Mouse (Mus musculus) embryonic facial prominence, embryonic 14.5 days (tissue): ENCODE measurements at regions not wholly inside any gene's neighbourhood (a gene's known extent, or its start where the extent isn't known, plus 50 kb on each side); places are given as distances from the start of the nearest gene placed in this dataset.
"Not testable (repeated sequence)": the region's sequence is repeated elsewhere in the genome, so short reads cannot be mapped to it uniquely, and the experiment has no call there.

Experiments used
- ATAC-seq: fragments of 200-750 bp; cut with Nextera tagmentation; 2 replicates; pipeline ENCODE4 v1.8.0; 2017; ENCODE audit warnings: low read depth, moderate number of reproducible peaks, moderate TSS enrichment
- DNase-seq: peaks from one replicate; pipeline ENCODE4 v3.0.0-alpha.2; 2015; ENCODE audit warnings: low spot score
- H3K27ac ChIP-seq: fragments of 300-500 bp; sonication (generic); replicated peaks from 2 replicates; pipeline ENCODE4 v1.5.1; 2014; ENCODE audit warnings: low read depth, mild to moderate bottlenecking, low read length, moderate library complexity
- H3K27me3 ChIP-seq: fragments of 300-500 bp; sonication (generic); replicated peaks from 2 replicates; pipeline ENCODE4 v1.6.1; 2014; ENCODE audit warnings: low read length; ENCODE audit not compliant: control insufficient read depth, insufficient read depth
- H3K36me3 ChIP-seq: fragments of 300-500 bp; sonication (generic); 2 replicates; pipeline ENCODE4 v1.6.1; 2014; ENCODE audit warnings: low read length, mixed read lengths; ENCODE audit not compliant: control insufficient read depth, insufficient read depth
- H3K4me1 ChIP-seq: fragments of 300-500 bp; sonication (generic); 2 replicates; pipeline ENCODE4 v1.6.1; 2014; ENCODE audit warnings: antibody characterized with exemption, low read length; ENCODE audit not compliant: control insufficient read depth, insufficient read depth
- H3K4me2 ChIP-seq: fragments of 300-500 bp; sonication (generic); 2 replicates; pipeline ENCODE4 v1.6.1; 2014; ENCODE audit warnings: low read depth, mild to moderate bottlenecking, low read length, moderate library complexity, mixed read lengths
- H3K4me3 ChIP-seq: fragments of 300-500 bp; sonication (generic); 2 replicates; pipeline ENCODE4 v1.5.1; 2014; ENCODE audit warnings: low read depth, mild to moderate bottlenecking, low read length
- H3K9ac ChIP-seq: fragments of 300-500 bp; sonication (generic); 2 replicates; pipeline ENCODE4 v1.6.1; 2014; ENCODE audit warnings: low read depth, mild to moderate bottlenecking, low read length, moderate library complexity, mixed read lengths
- H3K9me3 ChIP-seq: fragments of 300-500 bp; sonication (generic); 2 replicates; pipeline ENCODE4 v1.6.1; 2016; ENCODE audit warnings: low read length; ENCODE audit not compliant: control insufficient read depth
- WGBS: fragments of 180-500 bp; shearing (Covaris S2); extraction: QIAGEN DNeasy Blood & Tissue Kit; methylation state at CpG from one replicate; pipeline ENCODE4 v1.1.7; 2014; 5-methylcytosine and 5-hydroxymethylcytosine counted together

DNA sequence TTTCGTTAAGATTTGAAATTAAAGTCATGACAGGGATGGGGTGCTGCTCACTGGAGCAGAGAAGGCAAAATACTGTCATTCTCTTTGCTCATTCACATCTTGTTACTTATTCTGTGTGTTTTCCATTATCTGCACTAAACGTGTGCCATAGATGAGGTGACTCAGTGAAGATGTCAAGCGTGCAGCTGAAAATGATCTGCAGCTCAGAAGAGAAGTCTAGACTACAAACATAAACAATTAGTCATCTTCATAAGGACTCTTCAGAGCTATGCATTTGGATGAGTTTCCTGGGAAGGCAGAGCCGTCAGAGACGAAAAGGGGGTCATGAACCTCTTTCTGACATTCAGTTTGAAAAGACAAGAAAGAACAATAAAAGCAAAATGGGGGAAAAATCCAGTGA lies 203.7 kb upstream of the Klf6 start:
- no peaks in the 10 kb centered on the region for H3K27me3 ChIP-seq
- H3K4me3 ChIP-seq, result no peak overlapping the region
- no peaks in the 10 kb centered on the region for H3K9me3 ChIP-seq
- H3K9ac ChIP-seq, result no peak overlapping the region
- ATAC-seq (no peak), DNase-seq (peak; percentile 10)
- H3K27ac ChIP-seq, result no peak overlapping the region
- H3K4me2 ChIP-seq, result no peak overlapping the region
- WGBS, result 61% methylated on average over 5 of the region's 5 CpGs
- no peaks in the 10 kb centered on the region for H3K36me3 ChIP-seq
- H3K4me1 ChIP-seq, result no peaks in the 10 kb centered on the region

DNA sequence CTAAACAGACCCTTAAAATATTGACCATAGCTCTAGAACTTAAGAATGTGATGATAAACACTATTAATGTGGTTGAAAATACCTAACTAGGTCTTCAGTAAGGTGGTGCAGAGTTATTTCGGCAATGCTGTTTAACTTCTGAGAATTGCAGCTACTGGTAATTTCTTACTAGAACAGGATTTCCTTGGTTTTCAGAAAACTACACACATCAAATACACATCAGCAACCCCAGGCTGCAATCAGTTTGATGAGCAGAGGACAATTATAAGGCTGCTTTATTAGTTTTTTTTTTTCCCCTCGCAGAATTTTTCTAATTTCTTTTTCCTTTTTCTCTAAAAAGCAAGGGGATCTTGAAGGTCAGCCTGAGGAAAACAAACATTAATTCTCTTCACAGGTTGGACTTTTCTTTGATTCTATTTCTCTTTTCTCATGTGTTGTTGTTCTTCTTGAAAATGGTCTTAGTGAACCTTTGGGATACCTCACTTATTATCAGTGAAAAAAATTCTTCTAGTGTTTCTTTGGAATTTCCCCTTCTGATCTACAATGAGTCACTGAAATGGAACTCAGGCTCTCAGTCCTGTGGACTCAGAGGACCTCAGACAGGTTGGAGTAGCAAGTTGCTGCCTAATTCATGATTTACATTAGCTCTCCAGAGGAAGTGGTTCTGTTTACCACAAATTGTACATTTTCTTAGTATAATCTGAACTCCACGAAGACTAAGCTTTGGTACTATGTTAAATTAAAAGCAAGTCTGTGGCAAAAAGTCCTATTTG lies 194.9 kb upstream of the Klf6 start:
- 64% methylated on average over 3 of the region's 3 CpGs for WGBS
- no peak for DNase-seq
- Histone ChIP-seq H3K27me3 (no peaks in the 10 kb centered on the region), H3K9ac (no peak overlapping the region), H3K4me3 (no peak overlapping the region), H3K4me2 (no peak overlapping the region), H3K36me3 (no peaks in the 10 kb centered on the region), H3K9me3 (no peaks in the 10 kb centered on the region), H3K27ac (no peak overlapping the region), H3K4me1 (no peaks in the 10 kb centered on the region)
- ATAC-seq, result no peak

DNA sequence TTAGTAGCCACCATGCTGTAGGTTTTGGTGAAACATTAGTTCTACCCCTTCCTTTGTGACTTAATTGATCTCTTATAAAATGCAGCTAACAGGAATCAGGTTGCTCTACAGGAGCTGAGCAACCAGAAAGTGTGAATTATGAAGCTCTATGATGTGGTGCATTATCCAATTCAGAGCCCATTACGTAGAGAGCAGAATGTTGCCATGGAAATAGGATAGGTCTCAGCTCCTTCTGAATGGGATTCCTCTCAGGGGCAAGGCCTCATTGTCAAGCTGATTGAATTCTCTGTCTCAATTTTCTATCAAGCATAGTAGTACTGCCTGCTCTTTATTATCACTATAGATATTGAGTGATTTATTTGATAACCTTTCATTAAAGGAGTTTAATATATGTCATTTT lies 185.6 kb upstream of the Klf6 start:
- no peak overlapping the region for H3K4me3 ChIP-seq
- no peak overlapping the region for H3K4me2 ChIP-seq
- H3K36me3 ChIP-seq, result no peaks in the 10 kb centered on the region
- WGBS, result 27% methylated on average over 1 of the region's 1 CpGs
- no peaks in the 10 kb centered on the region for H3K4me1 ChIP-seq
- H3K9ac ChIP-seq, result no peak overlapping the region
- H3K9me3 ChIP-seq, result no peaks in the 10 kb centered on the region
- DNase-seq (no peak), ATAC-seq (no peak)
- no peak overlapping the region for H3K27ac ChIP-seq
- no peaks in the 10 kb centered on the region for H3K27me3 ChIP-seq

DNA sequence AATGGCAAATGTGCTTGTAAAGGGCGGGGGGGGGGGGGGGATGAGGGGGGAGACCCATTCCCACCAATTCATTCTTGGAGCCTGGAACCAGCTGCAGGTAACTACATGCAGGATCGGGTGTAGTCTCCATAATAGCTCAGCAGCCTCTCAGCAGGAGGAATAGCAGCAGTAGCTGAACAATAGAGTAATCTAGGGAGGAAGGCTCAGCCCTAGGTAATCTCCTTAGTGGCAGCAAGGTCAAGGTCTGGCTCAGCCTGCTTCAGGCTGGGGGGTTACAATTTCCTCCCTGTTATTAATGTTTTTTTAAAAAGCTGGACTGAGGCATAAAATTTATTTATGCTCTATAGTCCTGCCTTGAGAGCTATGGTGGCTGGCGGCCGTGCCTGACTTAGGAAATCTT lies 171.2 kb upstream of the Klf6 start:
- no peak for ATAC-seq
- H3K9me3 ChIP-seq, result peaks cover 16% of the 10 kb centered on the region
- WGBS, result 82% methylated on average over 3 of the region's 4 CpGs

DNA sequence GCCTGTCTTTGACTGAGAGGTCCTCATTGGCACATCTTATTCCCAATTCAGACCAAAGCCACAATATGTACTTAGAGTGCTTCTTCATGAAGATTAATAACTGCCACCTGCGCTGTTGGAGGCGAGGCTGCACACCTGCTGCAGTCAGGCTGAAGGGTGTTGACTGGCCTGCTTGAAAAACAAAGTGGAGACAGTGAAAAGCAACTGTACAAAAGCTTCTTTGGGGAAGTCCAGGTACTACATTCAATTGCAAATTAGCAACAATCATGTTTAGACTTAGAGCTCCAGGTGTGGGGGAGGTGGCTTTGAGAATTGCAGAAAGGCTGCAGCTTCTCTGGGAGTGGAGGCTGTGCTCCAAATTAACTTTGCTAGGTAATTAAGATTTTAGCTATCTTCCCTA lies 170.6 kb upstream of the Klf6 start:
- WGBS, result 81% methylated on average over 2 of the region's 2 CpGs
- not testable (repeated sequence) for H3K4me2 ChIP-seq, H3K27me3 ChIP-seq, H3K36me3 ChIP-seq, H3K27ac ChIP-seq, H3K4me3 ChIP-seq, DNase-seq, ATAC-seq, H3K9ac ChIP-seq, H3K4me1 ChIP-seq
- H3K9me3 ChIP-seq, result peaks cover 16% of the 10 kb centered on the region

More for the DNA sequence above, 171.2 kb upstream of the Klf6 start:
- Histone ChIP-seq H3K27me3 (no peaks in the 10 kb centered on the region), H3K27ac (no peak overlapping the region), H3K4me1 (no peaks in the 10 kb centered on the region), H3K36me3 (no peaks in the 10 kb centered on the region), H3K4me2 (no peak overlapping the region), H3K9ac (no peak overlapping the region), H3K4me3 (no peak overlapping the region)
- DNase-seq, result no peak

DNA sequence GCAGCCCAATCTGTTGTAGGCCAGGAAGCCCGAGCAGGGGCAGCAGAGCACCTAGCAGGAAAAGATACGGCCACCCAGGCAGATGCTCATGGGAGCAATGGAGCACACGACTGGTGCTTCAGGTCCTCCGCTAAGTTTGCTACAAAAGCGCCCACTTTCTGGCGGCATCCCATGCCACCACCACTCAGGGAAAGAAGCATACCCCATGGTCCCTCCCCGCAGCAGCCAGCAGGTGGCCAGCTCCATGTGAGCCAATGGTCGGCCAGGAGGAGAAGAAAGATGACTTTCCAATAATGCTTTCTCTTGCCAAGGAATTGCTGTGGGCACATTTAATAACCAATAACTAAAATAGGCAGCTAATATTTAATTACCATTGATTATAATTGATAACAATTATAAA lies 166.7 kb upstream of the Klf6 start:
- ATAC-seq (no peak), DNase-seq (no peak)
- no peaks in the 10 kb centered on the region for H3K36me3 ChIP-seq
- H3K9ac ChIP-seq, result no peak overlapping the region
- H3K4me2 ChIP-seq, result no peak overlapping the region
- H3K27me3 ChIP-seq, result no peaks in the 10 kb centered on the region
- H3K4me3 ChIP-seq, result no peak overlapping the region
- H3K4me1 ChIP-seq, result no peaks in the 10 kb centered on the region
- no peak overlapping the region for H3K27ac ChIP-seq
- WGBS, result 90% methylated on average over 8 of the region's 8 CpGs
- H3K9me3 ChIP-seq, result peaks cover 16% of the 10 kb centered on the region

DNA sequence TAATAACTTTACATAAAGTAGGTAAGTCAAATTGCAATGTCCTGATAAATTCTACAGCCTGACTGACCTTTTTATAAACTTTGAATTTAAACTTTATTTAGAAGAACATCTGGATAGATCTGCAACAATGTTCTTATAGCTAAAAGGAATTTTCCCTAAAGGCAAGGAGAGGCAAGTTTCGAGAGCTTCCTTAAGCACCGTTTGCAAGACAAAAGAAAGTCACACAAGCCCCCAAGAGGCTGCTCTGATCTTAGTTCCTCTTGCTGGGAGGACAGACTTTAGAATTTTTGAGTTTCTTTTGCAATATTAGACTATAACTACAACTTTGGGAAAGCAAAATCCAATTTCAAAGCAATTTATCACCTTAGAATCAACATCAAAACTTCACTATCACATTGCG lies 165.7 kb upstream of the Klf6 start:
- DNase-seq, H3K27ac ChIP-seq, H3K9ac ChIP-seq, ATAC-seq, H3K4me3 ChIP-seq, H3K4me1 ChIP-seq, H3K36me3 ChIP-seq, H3K27me3 ChIP-seq, H3K4me2 ChIP-seq: not testable (repeated sequence)
- peaks cover 11% of the 10 kb centered on the region for H3K9me3 ChIP-seq
- 48% methylated on average over 3 of the region's 3 CpGs for WGBS

DNA sequence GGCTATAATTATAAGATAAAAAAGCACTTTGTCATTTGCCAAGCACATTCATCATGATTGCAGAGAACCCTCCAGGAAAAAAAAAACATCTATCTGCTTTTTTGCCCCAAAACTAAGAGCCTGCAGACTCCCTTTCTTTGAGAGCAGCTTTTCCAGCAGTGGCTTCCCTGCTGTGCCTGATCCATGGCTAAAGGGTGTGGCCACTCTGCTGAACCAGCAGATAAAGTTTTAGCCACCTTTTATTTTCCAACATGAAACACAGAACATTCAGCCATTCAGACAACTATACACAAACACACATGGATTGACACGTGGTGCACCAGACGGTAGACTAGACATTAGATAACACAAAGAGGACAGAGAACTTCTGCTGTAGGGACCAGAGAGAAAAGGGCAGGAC lies 164.9 kb upstream of the Klf6 start:
- no peak for DNase-seq
- Histone ChIP-seq H3K9ac (no peak overlapping the region), H3K9me3 (0 out of 2 replicates have a peak, but pooled peaks cover 4% of the 10 kb centered on the region), H3K36me3 (no peaks in the 10 kb centered on the region), H3K4me2 (no peak overlapping the region), H3K27ac (no peak overlapping the region), H3K4me1 (no peaks in the 10 kb centered on the region), H3K27me3 (no peaks in the 10 kb centered on the region), H3K4me3 (no peak overlapping the region)
- no peak for ATAC-seq
- WGBS, result 34% methylated on average over 2 of the region's 2 CpGs

DNA sequence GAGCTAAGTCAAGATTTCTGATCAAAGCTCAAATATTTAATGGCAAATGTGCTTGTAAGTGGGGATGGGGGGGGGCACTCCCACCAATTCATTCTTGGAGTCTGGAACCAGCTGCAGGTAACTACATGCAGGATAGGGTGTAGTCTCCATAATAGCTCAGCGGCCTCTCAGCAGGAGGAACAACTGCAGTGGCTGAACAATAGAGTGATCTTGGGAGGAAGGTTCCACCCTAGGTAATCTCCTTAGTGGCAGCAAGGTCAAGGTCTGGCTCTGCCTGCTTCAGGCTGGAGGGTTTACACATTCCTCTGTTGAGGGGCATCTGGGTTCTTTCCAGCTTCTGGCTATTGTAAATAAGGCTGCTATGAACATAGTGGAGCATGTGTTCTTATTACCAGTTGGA lies 164.0 kb upstream of the Klf6 start:
- H3K4me3 ChIP-seq, H3K9me3 ChIP-seq, H3K9ac ChIP-seq, H3K27ac ChIP-seq, ATAC-seq, H3K27me3 ChIP-seq, DNase-seq, H3K36me3 ChIP-seq, H3K4me1 ChIP-seq, H3K4me2 ChIP-seq: not testable (repeated sequence)
- 40% methylated on average over 1 of the region's 1 CpGs for WGBS
